Mouse (Mus musculus): ENCODE results near the gene Adck2.

DNA sequence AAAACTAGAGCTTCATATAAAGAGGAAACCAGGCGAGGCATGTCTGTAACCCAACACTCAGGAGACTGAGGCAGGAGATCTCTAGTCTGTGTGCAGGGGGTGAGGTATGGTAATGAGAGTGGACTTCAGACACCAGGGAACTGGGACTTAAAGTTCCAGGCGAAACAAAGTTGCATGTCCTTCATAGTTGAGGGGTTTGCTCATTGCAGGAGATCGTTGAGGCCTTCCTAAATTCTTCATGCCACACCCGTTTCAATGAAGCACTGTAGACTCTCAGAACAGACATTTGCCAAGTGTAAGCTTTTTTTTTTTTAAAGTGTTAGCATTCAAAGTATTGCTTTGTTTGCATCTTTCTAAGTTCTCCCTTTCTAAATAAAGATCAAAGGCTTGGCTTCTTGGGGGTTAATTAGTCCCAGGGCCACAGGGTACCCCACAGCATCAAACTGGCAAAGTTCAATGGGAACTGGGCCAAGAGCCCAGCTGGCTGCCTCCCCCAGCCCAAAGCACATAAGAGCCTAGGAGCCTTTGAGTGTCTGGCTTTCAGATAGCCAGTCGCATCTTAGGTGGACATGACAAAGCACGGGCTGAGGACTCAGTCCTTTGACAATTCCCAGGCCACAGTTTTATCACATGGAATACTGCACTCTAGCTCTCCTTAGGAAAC, 14.3 kb upstream of the Adck2 start:
- peak; percentile 66 for TF ChIP-seq EP300 (IDR thresholded peaks at IDR 0.05)
- TF ChIP-seq CTCF (IDR thresholded peaks at IDR 0.05): no peak

Data from lung, postnatal 0 days (tissue).